Mouse (Mus musculus): Measurements from ENCODE around the gene Gm10644. TPM values are rescaled to one million over a fixed set of nuclear protein-coding genes. Genes with fewer than 3 reads are reported as not detected.

Gene Gm10644
- 0.78 and 0.85 TPM in 2 replicates for polyA plus RNA-seq (2012; rRNA removed)

GRCm38 (mm10) chr8:83955106-83955957 is at the start of gene Gm10644, which contains the start of gene Asf1b:
TSS of gene Gm10644 (minus strand) at chr8:83955205.
TSS of gene Asf1b (plus strand) at chr8:83955507.

GRCm38 (mm10) chr8:84001281-84002000 is 46.4 kb upstream of the Gm10644 start, which contains the start of gene 1700067K01Rik:
TSS of gene 1700067K01Rik (plus strand) at chr8:84001502.

GRCm38 (mm10) chr8:83997511-83998141 is 42.6 kb upstream of the Gm10644 start, which contains the start of gene Samd1:
TSS of gene Samd1 (plus strand) at chr8:83997672.

GRCm38 (mm10) chr8:83972150-83973120 is 17.4 kb upstream of the Gm10644 start, which contains the start of gene Prkaca:
TSS of gene Prkaca (plus strand) at chr8:83972993.

GRCm38 (mm10) chr8:83899363-83900252 is 55.4 kb downstream of the Gm10644 start, which contains the start of gene Adgrl1:
TSS of gene Adgrl1 (plus strand) at chr8:83900105.

Other genes starting within 250 kb of the Gm10644 start
- 52.9 and 53.6 TPM in 2 replicates for gene Ddx39, start 240.0 kb downstream of the Gm10644 start, polyA plus RNA-seq (2012; rRNA removed)
- gene Adgre5, start 213.9 kb downstream of the Gm10644 start, polyA plus RNA-seq (2012; rRNA removed) = 23.1 and 25.2 TPM in 2 replicates
- 2.6 and 2.9 TPM in 2 replicates for gene Adgrl1, start 55.1 kb downstream of the Gm10644 start, polyA plus RNA-seq (2012; rRNA removed)
- 49.1 and 54.0 TPM in 2 replicates for gene Asf1b, start 302 bp upstream of the Gm10644 start, polyA plus RNA-seq (2012; rRNA removed)
- 20.6 and 20.7 TPM in 2 replicates for gene Prkaca, start 17.8 kb upstream of the Gm10644 start, polyA plus RNA-seq (2012; rRNA removed)
- 19.9 and 21.8 TPM in 2 replicates for gene Samd1, start 42.5 kb upstream of the Gm10644 start, polyA plus RNA-seq (2012; rRNA removed)
- gene 1700067K01Rik, start 46.3 kb upstream of the Gm10644 start, polyA plus RNA-seq (2012; rRNA removed) = 0.16 and 0.17 TPM in 2 replicates
- gene 2210011C24Rik, start 57.0 kb upstream of the Gm10644 start, polyA plus RNA-seq (2012; rRNA removed) = 0.08 TPM in 1 of 2 replicates, not detected in the other
- gene Palm3, start 66.3 kb upstream of the Gm10644 start, polyA plus RNA-seq (2012; rRNA removed) = 0.03 and 0.05 TPM in 2 replicates
- gene Il27ra, start 87.4 kb upstream of the Gm10644 start, polyA plus RNA-seq (2012; rRNA removed) = 1.2 and 1.4 TPM in 2 replicates
- gene Rln3, start 89.8 kb upstream of the Gm10644 start, polyA plus RNA-seq (2012; rRNA removed) = 0.12 TPM in 1 of 2 replicates, not detected in the other
- 0.59 and 0.63 TPM in 2 replicates for gene Gm10643, start 109.9 kb upstream of the Gm10644 start, polyA plus RNA-seq (2012; rRNA removed)
- 3.3 and 4.7 TPM in 2 replicates for gene Rfx1, start 111.6 kb upstream of the Gm10644 start, polyA plus RNA-seq (2012; rRNA removed)
- 11.4 and 12.4 TPM in 2 replicates for gene Dcaf15, start 149.6 kb upstream of the Gm10644 start, polyA plus RNA-seq (2012; rRNA removed)
- gene Podnl1, start 170.8 kb upstream of the Gm10644 start, polyA plus RNA-seq (2012; rRNA removed) = 0.03 and 0.05 TPM in 2 replicates
- 3.7 and 4.4 TPM in 2 replicates for gene Cc2d1a, start 192.7 kb upstream of the Gm10644 start, polyA plus RNA-seq (2012; rRNA removed)
- 0.18 and 0.24 TPM in 2 replicates for gene 4930432K21Rik, start 192.8 kb upstream of the Gm10644 start, polyA plus RNA-seq (2012; rRNA removed)
- gene Nanos3, start 230.0 kb upstream of the Gm10644 start, polyA plus RNA-seq (2012; rRNA removed) = 0.13 and 0.16 TPM in 2 replicates

Data from liver, embryonic 18 days (tissue).